Mouse (Mus musculus): Measurements from ENCODE around the gene Slc38a10.

Gene Slc38a10

GRCm38 (mm10) chr11:120137625-120138004, 13.5 kb downstream of the Slc38a10 start:
- no peak for DNase-seq (ENCODE audit: low spot score in 2 of 2)

- no peak for DNase-seq (ENCODE audit: low spot score in 2 of 2)
These were observed 14.1 kb downstream of the Slc38a10 start for GRCm38 (mm10) chr11:120136796-120137624.

DNA sequence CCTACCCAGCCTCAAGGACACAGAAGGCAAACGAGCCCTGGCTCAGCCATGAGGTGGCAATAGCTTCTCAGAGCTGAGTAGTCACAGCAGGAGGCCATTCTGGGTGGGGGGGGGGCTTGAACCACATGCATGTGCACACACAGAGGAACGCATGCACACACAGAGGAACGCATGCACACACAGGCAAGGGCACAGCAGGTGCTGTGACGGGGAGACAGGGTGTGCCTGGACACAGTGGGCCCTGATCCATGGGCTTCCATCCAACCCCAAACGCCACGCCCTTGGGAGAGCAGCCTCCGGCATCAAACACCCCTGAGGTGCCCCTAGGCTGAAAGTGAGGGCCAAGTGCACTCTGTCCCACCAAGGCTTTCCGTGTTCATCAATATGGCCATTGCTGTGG, 15.0 kb downstream of the Slc38a10 start:
- DNase-seq (ENCODE audit: low spot score in 2 of 2), result no peak

- no peak for DNase-seq (ENCODE audit: low spot score in 2 of 2)
These were observed 16.2 kb downstream of the Slc38a10 start for GRCm38 (mm10) chr11:120134847-120135530.

DNA sequence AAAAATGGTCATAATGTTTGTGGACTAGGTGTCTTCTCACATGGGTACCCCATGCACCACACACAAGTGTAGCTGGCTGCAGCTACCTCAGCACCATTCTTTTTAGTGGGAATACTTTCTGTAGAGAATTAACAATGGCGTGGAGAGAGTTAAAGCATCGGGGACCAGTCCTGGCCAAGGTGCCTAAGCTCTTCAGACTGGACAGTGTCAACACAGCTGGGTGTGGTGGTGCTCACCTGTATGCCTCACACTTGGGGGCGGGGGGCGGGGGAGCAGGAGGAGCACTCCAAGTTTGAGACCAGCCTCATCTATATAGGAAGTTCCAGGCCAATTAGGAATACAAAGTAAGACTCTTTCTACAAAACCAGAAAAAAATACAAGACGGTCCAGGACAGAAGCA, 17.0 kb downstream of the Slc38a10 start:
- DNase-seq (ENCODE audit: low spot score in 2 of 2), result no peak

GRCm38 (mm10) chr11:120129281-120129680, 21.9 kb downstream of the Slc38a10 start:
- no peak for DNase-seq (ENCODE audit: low spot score in 2 of 2)

- no peak for DNase-seq (ENCODE audit: low spot score in 2 of 2)
These were observed 24.3 kb downstream of the Slc38a10 start for GRCm38 (mm10) chr11:120126845-120127244.

DNA sequence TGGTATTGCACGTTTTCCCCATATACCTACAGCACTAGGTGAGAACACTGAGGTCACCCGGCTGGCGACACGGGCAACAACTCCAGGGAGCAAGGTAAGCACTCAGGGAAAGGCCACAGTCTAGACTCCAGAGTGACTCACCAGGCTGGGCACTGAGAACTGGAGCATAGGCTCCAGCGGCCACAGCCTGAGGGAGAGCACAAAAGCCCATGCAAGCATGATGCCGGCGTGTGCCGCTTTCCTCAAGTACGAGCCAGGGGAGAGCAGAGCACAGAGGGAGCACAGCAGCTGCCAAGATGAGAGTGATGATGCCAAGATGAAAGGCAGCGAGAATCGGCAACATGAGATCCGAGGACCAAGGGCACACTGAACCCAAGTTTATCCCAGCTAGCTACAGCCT, 29.0 kb downstream of the Slc38a10 start:
- no peak for DNase-seq (ENCODE audit: low spot score in 2 of 2)

- peak in 1 of 2 experiments; percentile 26 for DNase-seq (ENCODE audit: low spot score in 2 of 2)
These were observed 30.3 kb downstream of the Slc38a10 start for GRCm38 (mm10) chr11:120120642-120121420.

DNA sequence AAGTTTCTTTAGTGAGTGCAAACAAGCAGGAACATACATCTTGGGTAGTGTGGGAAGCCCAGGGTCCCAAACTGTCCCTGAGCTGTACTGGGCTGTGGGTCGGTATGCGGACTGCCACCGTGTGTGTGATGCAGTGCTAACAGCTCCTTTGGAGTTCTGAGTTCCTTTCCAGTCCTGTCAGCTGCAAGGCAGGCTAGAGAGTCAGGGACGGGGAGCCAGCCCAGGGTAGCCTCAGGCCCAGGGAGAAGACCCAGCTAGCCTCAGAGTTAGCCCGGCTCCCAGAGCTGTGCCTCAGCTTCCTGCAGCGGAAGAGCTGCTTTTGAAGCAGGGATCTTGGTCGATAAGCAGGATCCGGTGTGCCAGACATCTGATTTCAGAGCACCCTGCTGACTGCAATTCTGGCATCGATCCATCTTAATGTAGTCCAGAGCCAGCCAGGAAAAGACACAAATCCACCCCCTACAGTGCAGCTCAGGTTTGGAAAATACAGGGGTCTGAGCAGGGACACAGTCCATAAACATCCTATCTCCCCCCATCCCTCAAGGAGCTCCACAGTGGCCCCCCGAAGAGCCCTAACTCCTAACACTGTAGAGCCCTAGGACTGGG, 31.1 kb downstream of the Slc38a10 start:
- no peak for DNase-seq (ENCODE audit: low spot score in 2 of 2)

DNA sequence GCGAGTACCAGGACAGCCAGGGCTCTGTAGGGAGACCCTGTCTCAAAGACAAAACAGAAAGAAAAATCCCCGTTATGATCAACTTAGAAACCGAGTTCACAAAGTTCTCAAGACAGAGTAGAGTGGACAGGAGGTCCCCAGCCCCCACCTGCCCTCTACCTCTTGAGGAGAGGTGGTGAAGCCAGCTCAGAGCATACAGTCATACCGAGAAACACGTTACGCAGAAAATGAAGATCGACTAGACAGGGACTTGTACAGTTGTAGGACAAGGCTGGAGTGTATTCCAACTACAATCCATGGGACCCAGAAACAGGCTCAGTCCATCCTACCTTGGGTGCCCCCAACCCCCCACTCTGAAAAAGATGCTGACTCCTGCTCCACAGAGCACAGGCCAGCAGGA, 32.0 kb downstream of the Slc38a10 start:
- no peak for DNase-seq (ENCODE audit: low spot score in 2 of 2)

- DNase-seq (ENCODE audit: low spot score in 2 of 2), result no peak
These were observed 33.5 kb downstream of the Slc38a10 start for GRCm38 (mm10) chr11:120117626-120118025.

- DNase-seq (ENCODE audit: low spot score in 2 of 2), result no peak
These were observed 36.5 kb downstream of the Slc38a10 start for GRCm38 (mm10) chr11:120114488-120115215.

GRCm38 (mm10) chr11:120112136-120112535, 39.0 kb downstream of the Slc38a10 start:
- DNase-seq (ENCODE audit: low spot score in 2 of 2), result no peak

DNA sequence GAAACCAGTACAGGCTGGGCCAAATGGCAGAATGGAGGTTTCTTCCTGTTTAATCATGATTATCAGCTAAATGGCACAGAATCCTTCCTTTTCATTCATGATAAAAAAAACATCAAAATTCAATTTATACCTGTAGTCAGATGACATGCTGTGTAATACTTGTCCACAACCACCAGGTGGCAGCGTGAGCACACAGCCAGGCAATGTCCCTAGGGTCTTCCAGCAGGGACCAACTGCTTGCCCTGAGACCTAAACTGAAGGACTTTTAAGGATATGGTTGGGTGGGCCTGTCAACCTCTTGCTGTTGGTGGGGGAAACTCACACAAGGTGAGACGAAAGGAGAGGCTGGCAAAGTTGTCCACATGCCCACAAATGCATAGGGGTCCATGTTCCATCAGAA, 40.1 kb downstream of the Slc38a10 start:
- DNase-seq (ENCODE audit: low spot score in 2 of 2), result peak in 1 of 2 experiments; percentile 29

DNA sequence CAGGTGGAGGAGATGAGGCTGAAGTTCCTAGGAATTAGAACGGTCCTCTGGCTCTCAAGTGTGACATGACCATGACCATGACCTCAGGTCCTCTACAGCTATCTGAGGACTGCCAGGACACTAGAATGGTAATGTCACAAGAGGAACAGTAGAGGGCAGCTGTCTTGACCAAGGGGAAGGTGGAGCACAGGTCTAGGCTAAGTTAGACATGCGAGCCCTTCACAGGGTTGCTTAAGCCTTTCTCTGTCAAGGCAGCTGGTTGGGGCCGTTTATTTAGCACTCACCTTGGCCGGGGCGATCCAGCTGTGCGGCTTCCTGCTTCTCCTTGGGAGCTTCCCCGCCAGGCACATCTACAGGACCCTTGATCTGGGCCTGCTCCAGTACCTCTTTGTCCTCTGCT, 40.6 kb downstream of the Slc38a10 start:
- DNase-seq (ENCODE audit: low spot score in 2 of 2), result no peak

- DNase-seq (ENCODE audit: low spot score in 2 of 2), result no peak
These were observed 41.5 kb downstream of the Slc38a10 start for GRCm38 (mm10) chr11:120109558-120110210.

GRCm38 (mm10) chr11:120107796-120108195, 43.4 kb downstream of the Slc38a10 start:
- DNase-seq (ENCODE audit: low spot score in 2 of 2), result no peak

- no peak for DNase-seq (ENCODE audit: low spot score in 2 of 2)
These were observed 44.1 kb downstream of the Slc38a10 start for GRCm38 (mm10) chr11:120107026-120107425.

DNA sequence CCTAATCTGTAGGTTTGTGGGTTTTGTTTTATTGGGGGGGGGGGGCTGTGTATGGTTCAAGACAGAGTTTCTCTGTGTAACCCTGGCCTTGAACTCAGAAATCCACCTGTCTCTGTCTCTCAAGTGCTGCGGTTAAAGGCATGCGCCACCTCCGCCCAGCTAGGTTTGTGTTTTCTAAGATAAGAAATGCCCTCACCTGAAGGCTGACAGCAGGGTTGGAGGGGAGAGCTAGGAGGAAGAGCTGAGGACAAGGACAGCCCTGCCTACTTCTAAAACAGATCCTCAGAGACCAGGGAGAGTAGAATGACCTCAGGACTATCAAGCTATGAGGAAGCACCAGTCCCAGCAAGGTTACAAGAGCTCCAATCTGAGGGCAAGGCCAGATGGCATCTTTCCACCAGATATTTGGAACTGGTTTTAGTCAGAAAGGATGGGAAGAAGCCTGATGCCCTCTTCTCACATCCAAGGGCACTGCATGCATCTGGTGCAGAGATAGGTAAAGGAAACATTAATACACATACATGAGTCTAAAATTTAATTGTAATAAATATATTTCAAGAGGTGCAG, 47.6 kb downstream of the Slc38a10 start:
- DNase-seq (ENCODE audit: low spot score in 2 of 2), result no peak

All from spleen, postnatal 14 days (tissue).